In the genomic region with DNA sequence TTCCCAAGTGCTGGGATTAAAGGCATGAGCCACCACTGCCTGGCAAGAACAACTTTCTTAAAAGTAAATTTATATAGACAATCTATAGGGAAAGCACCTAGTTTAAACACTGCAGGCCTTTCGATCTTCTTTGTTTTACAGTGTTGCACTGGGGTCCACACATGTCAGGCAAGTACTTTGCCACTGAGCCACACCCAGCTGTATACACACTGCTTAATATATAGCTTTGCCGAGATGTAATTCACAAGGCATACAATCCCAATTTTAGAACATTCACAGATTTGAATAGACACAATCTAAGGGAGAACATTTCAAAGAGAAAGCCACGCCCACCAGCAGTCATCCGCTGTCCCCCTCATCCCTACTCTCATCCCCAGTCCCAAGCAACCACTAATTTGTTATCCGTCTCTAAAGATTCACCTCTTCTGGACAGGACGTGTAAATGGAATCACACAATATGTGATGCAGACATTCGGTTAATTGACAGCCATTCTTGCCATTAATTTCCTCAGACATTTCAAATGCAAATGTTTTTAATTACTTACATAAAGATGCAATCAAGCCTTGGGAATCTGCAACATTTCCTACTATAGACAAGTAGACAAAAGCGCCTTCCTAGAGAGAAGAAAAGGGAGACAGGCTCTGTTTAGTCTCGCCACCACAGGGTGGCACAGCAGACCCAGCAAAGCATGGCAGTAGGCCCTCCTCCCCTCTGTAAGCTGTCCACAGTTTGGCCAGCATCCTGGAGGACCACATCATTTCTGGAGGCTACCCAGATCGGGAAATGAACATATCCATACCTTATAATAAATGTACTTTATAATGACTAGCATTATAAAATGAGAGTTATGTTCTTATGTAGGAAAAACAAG, we compare ENCODE assay signal across 9 mouse cellular contexts. TPM values are rescaled to one million over a fixed set of nuclear protein-coding genes. Genes with fewer than 3 reads are reported as not detected.
DNase-seq lines count a peak whose midpoint lies in the region; ATAC-seq and TF ChIP-seq lines count a peak whose summit lies in the region.
"Had no signal": no experiment of that assay in that cellular context is flagged by ENCODE, and none has a peak within 500 bp of the region (broad histone marks: within the 10 kb centered on the region; RNA-seq: fewer than 3 reads in every experiment).

No protein-coding gene starts in this region.

- TF ChIP-seq CTCF in heart, postnatal 0 days (IDR thresholded peaks at IDR 0.05; ENCODE audit: low read depth), result peak; percentile 52
- TF ChIP-seq CTCF in stomach, postnatal 0 days (IDR thresholded peaks at IDR 0.05; ENCODE audit: low read depth), result peak; percentile 70

- no peaks in the 10 kb centered on the region for H3K9me3 ChIP-seq in heart, postnatal 0 days (replicated peaks; ENCODE audit: control insufficient read depth, low read length)
- H3K9me3 ChIP-seq in midbrain, embryonic 14.5 days (ENCODE audit: control insufficient read depth, low read length), result no peaks in the 10 kb centered on the region
- H3K9me3 ChIP-seq in midbrain, embryonic 11.5 days (ENCODE audit: control insufficient read depth, low read length), result no peaks in the 10 kb centered on the region
- H3K9me3 ChIP-seq in hindbrain, embryonic 15.5 days, result no peaks in the 10 kb centered on the region
- no peaks in the 10 kb centered on the region for H3K9me3 ChIP-seq in stomach, postnatal 0 days (ENCODE audit: control insufficient read depth, low read length)
- H3K9me3 ChIP-seq: embryonic facial prominence, embryonic 13.5 days had no signal

- ATAC-seq in heart, postnatal 0 days (ENCODE audit: insufficient read depth, low read depth), result no peak
- ATAC-seq in midbrain, embryonic 14.5 days (ENCODE audit: low FRiP score, low TSS enrichment), result no peak
- ATAC-seq in midbrain, embryonic 11.5 days (ENCODE audit: low FRiP score), result no peak
- peak; percentile 86 for ATAC-seq in hindbrain, embryonic 15.5 days (ENCODE audit: low FRiP score, low read depth)
- ATAC-seq in stomach, postnatal 0 days (ENCODE audit: low FRiP score, low TSS enrichment), result no peak

- no peak overlapping the region for H3K4me3 ChIP-seq in heart, postnatal 0 days (ENCODE audit: low read depth, low read length)
- no peak overlapping the region for H3K4me3 ChIP-seq in midbrain, embryonic 14.5 days (replicated peaks; ENCODE audit: low read depth, low read length)
- H3K4me3 ChIP-seq in midbrain, embryonic 11.5 days (ENCODE audit: low read depth, low read length), result no peak overlapping the region
- no peak overlapping the region for H3K4me3 ChIP-seq in hindbrain, embryonic 15.5 days
- no peak overlapping the region for H3K4me3 ChIP-seq in stomach, postnatal 0 days (ENCODE audit: low read depth, low read length)
- H3K4me3 ChIP-seq: embryonic facial prominence, embryonic 13.5 days had no signal

- H3K27me3 ChIP-seq in heart, postnatal 0 days (ENCODE audit: control insufficient read depth, insufficient read depth, low read length), result no peaks in the 10 kb centered on the region
- H3K27me3 ChIP-seq in midbrain, embryonic 14.5 days (ENCODE audit: control insufficient read depth, insufficient read depth, low read length), result no peaks in the 10 kb centered on the region
- no peaks in the 10 kb centered on the region for H3K27me3 ChIP-seq in midbrain, embryonic 11.5 days (ENCODE audit: control insufficient read depth, insufficient read depth, low read length)
- no peaks in the 10 kb centered on the region for H3K27me3 ChIP-seq in hindbrain, embryonic 15.5 days
- H3K27me3 ChIP-seq in stomach, postnatal 0 days (ENCODE audit: control insufficient read depth, insufficient read depth, low read length), result no peaks in the 10 kb centered on the region
- H3K27me3 ChIP-seq: embryonic facial prominence, embryonic 13.5 days had no signal

- H3K27ac ChIP-seq in heart, postnatal 0 days (ENCODE audit: low read depth), result no peak overlapping the region
- H3K27ac ChIP-seq in midbrain, embryonic 14.5 days (replicated peaks; ENCODE audit: low read depth, low read length), result no peak overlapping the region
- no peak overlapping the region for H3K27ac ChIP-seq in midbrain, embryonic 11.5 days (ENCODE audit: low read depth, low read length)
- H3K27ac ChIP-seq in hindbrain, embryonic 15.5 days (replicated peaks), result no peak overlapping the region
- H3K27ac ChIP-seq in stomach, postnatal 0 days (replicated peaks), result no peak overlapping the region
- H3K27ac ChIP-seq: embryonic facial prominence, embryonic 13.5 days had no signal

- no peaks in the 10 kb centered on the region for H3K36me3 ChIP-seq in heart, postnatal 0 days (replicated peaks; ENCODE audit: control insufficient read depth, insufficient read depth, low read length)
- H3K36me3 ChIP-seq in midbrain, embryonic 14.5 days (ENCODE audit: control insufficient read depth, insufficient read depth, low read length), result no peaks in the 10 kb centered on the region
- H3K36me3 ChIP-seq in midbrain, embryonic 11.5 days (ENCODE audit: control insufficient read depth, insufficient read depth, low read length), result no peaks in the 10 kb centered on the region
- H3K36me3 ChIP-seq in hindbrain, embryonic 15.5 days, result no peaks in the 10 kb centered on the region
- no peaks in the 10 kb centered on the region for H3K36me3 ChIP-seq in stomach, postnatal 0 days (ENCODE audit: control insufficient read depth, insufficient read depth, low read length)
- H3K36me3 ChIP-seq: embryonic facial prominence, embryonic 13.5 days had no signal

- no peak for TF ChIP-seq EP300 in heart, postnatal 0 days (IDR thresholded peaks at IDR 0.05; ENCODE audit: low read depth)
- TF ChIP-seq EP300 in stomach, postnatal 0 days (optimal IDR thresholded peaks at IDR 0.05), result no peak

- H3K4me2 ChIP-seq in heart, postnatal 0 days (ENCODE audit: low read depth, low read length), result no peak overlapping the region
- H3K4me2 ChIP-seq in midbrain, embryonic 14.5 days (ENCODE audit: low read length), result no peak overlapping the region
- no peak overlapping the region for H3K4me2 ChIP-seq in midbrain, embryonic 11.5 days
- no peak overlapping the region for H3K4me2 ChIP-seq in hindbrain, embryonic 15.5 days
- H3K4me2 ChIP-seq in stomach, postnatal 0 days (replicated peaks; ENCODE audit: low read depth), result no peak overlapping the region
- H3K4me2 ChIP-seq: embryonic facial prominence, embryonic 13.5 days had no signal

- 81% methylated on average over 10 of the region's 10 CpGs for WGBS in heart, postnatal 0 days
- WGBS in midbrain, embryonic 14.5 days, result 65% methylated on average over 10 of the region's 10 CpGs
- 80% methylated on average over 10 of the region's 10 CpGs for WGBS in midbrain, embryonic 11.5 days
- WGBS in hindbrain, embryonic 15.5 days, result 47% methylated on average over 10 of the region's 10 CpGs
- WGBS in stomach, postnatal 0 days, result 72% methylated on average over 10 of the region's 10 CpGs

- H3K9ac ChIP-seq in heart, postnatal 0 days (replicated peaks; ENCODE audit: low read depth, low read length), result no peak overlapping the region
- no peak overlapping the region for H3K9ac ChIP-seq in midbrain, embryonic 14.5 days (replicated peaks; ENCODE audit: low read length)
- H3K9ac ChIP-seq in midbrain, embryonic 11.5 days (ENCODE audit: low read length), result no peak overlapping the region
- no peak overlapping the region for H3K9ac ChIP-seq in hindbrain, embryonic 15.5 days
- no peak overlapping the region for H3K9ac ChIP-seq in stomach, postnatal 0 days (ENCODE audit: low read length)
- H3K9ac ChIP-seq: embryonic facial prominence, embryonic 13.5 days had no signal

- peak; percentile 17 for DNase-seq in heart, postnatal 0 days (ENCODE audit: low spot score)
- no peak for DNase-seq in heart, adult 8-10 months (ENCODE audit: low spot score)
- DNase-seq in midbrain, embryonic 14.5 days, result peak; percentile 68
- DNase-seq in midbrain, embryonic 11.5 days (ENCODE audit: low spot score, missing footprints), result no peak
- DNase-seq in stomach, postnatal 0 days (ENCODE audit: low spot score), result no peak
- DNase-seq in urinary bladder, postnatal 4 days (ENCODE audit: low spot score in 2 of 2), result no peak
- no peak for DNase-seq in thymus, postnatal 14 days

- H3K4me1 ChIP-seq in heart, postnatal 0 days (ENCODE audit: control insufficient read depth, insufficient read depth), result no peaks in the 10 kb centered on the region
- H3K4me1 ChIP-seq in midbrain, embryonic 14.5 days (ENCODE audit: control insufficient read depth, insufficient read depth, low read length), result no peaks in the 10 kb centered on the region
- H3K4me1 ChIP-seq in midbrain, embryonic 11.5 days (ENCODE audit: control insufficient read depth, insufficient read depth, low read length), result no peaks in the 10 kb centered on the region
- no peaks in the 10 kb centered on the region for H3K4me1 ChIP-seq in hindbrain, embryonic 15.5 days (replicated peaks)
- no peaks in the 10 kb centered on the region for H3K4me1 ChIP-seq in stomach, postnatal 0 days (replicated peaks; ENCODE audit: control insufficient read depth, insufficient read depth)

RNA-seq across cellular contexts. Expression of a gene that starts 13.2 kb away (rescaled TPM):
- total RNA-seq in heart, postnatal 0 days (2014; rRNA removed; ENCODE audit: low replicate concordance), result 0.38 and 0.46 TPM in 2 replicates
- 2.9 and 3.4 TPM in 2 replicates for polyA plus RNA-seq in heart, postnatal 0 days (2015; fragmentation: Nextera tagmentation; extraction: Ambion mirVana)
- total RNA-seq in heart, adult 8-10 months (2022), result 1 to 10 TPM; 1.3 to 1.6 (median 1.4) TPM
- polyA plus RNA-seq in midbrain, embryonic 14.5 days (2014; fragmentation: Nextera tagmentation; extraction: Ambion mirVana), result 7.6 and 8.8 TPM in 2 replicates
- polyA plus RNA-seq in midbrain, embryonic 11.5 days (2014; fragmentation: Nextera tagmentation; extraction: Ambion mirVana), result 9.8 and 10.6 TPM in 2 replicates
- 10.1 and 11.6 TPM in 2 replicates for polyA plus RNA-seq in hindbrain, embryonic 15.5 days (2015; fragmentation: Nextera tagmentation; extraction: Ambion mirVana)
- 18.3 and 20.2 TPM in 2 replicates for polyA plus RNA-seq in stomach, postnatal 0 days (2015; fragmentation: Nextera tagmentation; extraction: Ambion mirVana)

RNA-seq across cellular contexts. Expression of a gene that starts 37.5 kb away (rescaled TPM):
- not detected in 2 replicates for total RNA-seq in heart, postnatal 0 days (2014; rRNA removed; ENCODE audit: low replicate concordance)
- 0.33 and 0.79 TPM in 2 replicates for polyA plus RNA-seq in heart, postnatal 0 days (2015; fragmentation: Nextera tagmentation; extraction: Ambion mirVana)
- under 1 TPM; 0.47 to 0.86 (median 0.79) TPM for total RNA-seq in heart, adult 8-10 months (2022)
- polyA plus RNA-seq in midbrain, embryonic 14.5 days (2014; fragmentation: Nextera tagmentation; extraction: Ambion mirVana), result 0.47 TPM in 1 of 2 replicates, not detected in the other
- polyA plus RNA-seq in midbrain, embryonic 11.5 days (2014; fragmentation: Nextera tagmentation; extraction: Ambion mirVana), result 0.23 and 0.57 TPM in 2 replicates
- polyA plus RNA-seq in hindbrain, embryonic 15.5 days (2015; fragmentation: Nextera tagmentation; extraction: Ambion mirVana), result 0.44 and 0.63 TPM in 2 replicates
- 1.2 TPM in 2 replicates for polyA plus RNA-seq in stomach, postnatal 0 days (2015; fragmentation: Nextera tagmentation; extraction: Ambion mirVana)

Comparison
In these comparisons a context has a peak if more than half of its experiments do, and no peak if none do; other contexts are left out.
1. DNase-seq: peak in heart, postnatal 0 days (single experiment) and midbrain, embryonic 14.5 days (single experiment); none in heart, adult 8-10 months (single experiment), midbrain, embryonic 11.5 days (single experiment), stomach, postnatal 0 days (single experiment), urinary bladder, postnatal 4 days (0 of 2) and thymus, postnatal 14 days (single experiment).